Mouse (Mus musculus) lung, postnatal 0 days (tissue): ENCODE results near the gene Ddx49.

ENCODE experiments used
- CTCF ChIP-seq: IDR thresholded peaks from 2 replicates; pipeline ENCODE4 v1.5.1; 2016; ENCODE audit warnings: antibody characterized with exemption, mild to moderate bottlenecking
- EP300 ChIP-seq: IDR thresholded peaks from 2 replicates; pipeline ENCODE4 v1.6.1; 2016; ENCODE audit warnings: antibody characterized with exemption, mild to moderate bottlenecking, control low read depth

DNA sequence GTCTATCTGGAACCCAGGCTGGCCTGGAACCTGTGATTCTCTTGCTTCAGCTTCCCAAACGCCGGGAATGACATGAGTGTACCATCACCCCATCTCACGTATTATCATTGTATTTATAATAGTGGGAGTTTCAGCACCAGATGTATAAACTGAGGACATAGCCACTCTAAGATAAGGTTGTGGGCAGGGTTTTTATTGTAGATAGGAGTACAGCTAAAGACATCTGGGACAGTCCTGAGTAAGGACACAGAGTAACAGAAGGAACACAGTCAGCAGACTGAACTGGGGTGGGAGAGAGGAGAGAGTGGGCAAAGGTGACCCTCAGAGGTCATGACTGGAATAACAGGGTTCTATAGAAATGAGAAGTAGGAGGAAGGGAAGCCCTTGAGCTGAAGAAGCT, 34.6 kb downstream of the Ddx49 start:
- TF ChIP-seq CTCF = no peak
- no peak for TF ChIP-seq EP300
